Mouse (Mus musculus) heart, postnatal 14 days (tissue): ENCODE results near the gene Gm43517. TPM values are rescaled to one million over a fixed set of nuclear protein-coding genes. Genes with fewer than 3 reads are reported as not detected.

ENCODE experiments used
- DNase-seq, 2 experiments: peaks; one replicate each; pipeline ENCODE4 v3.0.0; 2021 to 2022
- intact Hi-C: fragments of 180-260 bp; cut with DNase I; formaldehyde crosslinking; loops from one replicate; pipeline ENCODE4 v1.15.1; 2025
- long read RNA-seq, 2 experiments: library from polyadenylated mRNA; stranded (forward); transcript quantifications; one replicate each; pipeline ENCODE4 v2.0.0; 2021
- total RNA-seq, 2 experiments: library from RNA; stranded (reverse); gene quantifications; 2 replicates each; pipeline ENCODE4 v1.2.3; 2021

Gene Gm43517
- not detected for total RNA-seq
- long read RNA-seq, experiment 1: 0 reads
- long read RNA-seq, experiment 2: 0 reads

GRCm38 (mm10) chr12:49384876-49385630 is at the start of gene Gm43517:
Gene Gm43517, plus strand, starts transcription at chr12:49385174.
- intact Hi-C loops: no loop called here

GRCm38 (mm10) chr12:49349697-49350096 is 35.3 kb upstream of the Gm43517 start:
- intact Hi-C loops: no loop called here
- DNase-seq: no peak

More at GRCm38 (mm10) chr12:49384876-49385630, at the start of gene Gm43517:
- no peak for DNase-seq

DNA sequence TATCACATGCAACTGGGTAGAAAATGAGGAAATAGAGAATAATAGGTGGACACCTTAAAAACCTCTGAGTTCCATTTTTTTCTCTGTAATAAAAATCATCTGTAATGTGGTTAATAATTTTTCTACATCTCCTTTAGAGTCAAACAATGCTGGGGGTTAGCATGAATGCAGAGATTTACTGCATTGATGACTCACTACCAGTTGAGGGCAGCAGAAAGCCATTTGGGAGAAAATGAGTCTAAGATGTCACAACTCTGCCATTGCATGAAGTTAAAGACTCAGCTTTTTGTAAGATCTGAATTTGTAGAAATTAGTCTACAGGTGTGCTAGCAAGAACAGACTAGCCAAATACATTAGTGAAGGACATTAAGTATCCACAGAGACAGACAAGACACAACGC is 16.0 kb upstream of the Gm43517 start:
- intact Hi-C loops: no loop called here
- DNase-seq: no peak

GRCm38 (mm10) chr12:49372170-49372569 is 12.8 kb upstream of the Gm43517 start:
- no peak for DNase-seq
- intact Hi-C loops: loop anchor here (2.0 to 5.0 kb wide), 3 partner anchors 930 to 1817 kb away; no protein-coding TSS in a partner anchor

DNA sequence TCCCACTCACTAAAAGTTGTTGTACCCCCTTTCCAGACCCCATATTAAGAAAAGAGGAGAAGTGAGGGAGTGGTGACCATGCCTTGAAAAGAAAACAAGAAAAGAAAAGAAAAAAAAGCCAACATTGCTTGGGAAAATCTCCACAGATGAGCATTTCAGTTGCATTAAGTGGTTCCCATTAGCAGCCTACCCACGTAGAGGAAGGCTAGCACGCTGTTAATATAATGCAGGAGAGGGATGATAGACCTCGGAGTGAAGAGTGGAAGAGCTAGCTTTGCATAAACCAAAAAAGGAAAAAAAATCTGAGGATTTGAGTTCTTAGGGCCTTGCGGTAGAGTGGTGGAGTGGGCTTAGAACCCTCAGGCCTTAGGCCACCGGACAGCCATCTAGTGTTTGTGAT is 11.8 kb upstream of the Gm43517 start:
- intact Hi-C loops: loop anchor here (2.0 to 5.0 kb wide), 3 partner anchors 929 to 1816 kb away; no protein-coding TSS in a partner anchor
- DNase-seq: no peak

DNA sequence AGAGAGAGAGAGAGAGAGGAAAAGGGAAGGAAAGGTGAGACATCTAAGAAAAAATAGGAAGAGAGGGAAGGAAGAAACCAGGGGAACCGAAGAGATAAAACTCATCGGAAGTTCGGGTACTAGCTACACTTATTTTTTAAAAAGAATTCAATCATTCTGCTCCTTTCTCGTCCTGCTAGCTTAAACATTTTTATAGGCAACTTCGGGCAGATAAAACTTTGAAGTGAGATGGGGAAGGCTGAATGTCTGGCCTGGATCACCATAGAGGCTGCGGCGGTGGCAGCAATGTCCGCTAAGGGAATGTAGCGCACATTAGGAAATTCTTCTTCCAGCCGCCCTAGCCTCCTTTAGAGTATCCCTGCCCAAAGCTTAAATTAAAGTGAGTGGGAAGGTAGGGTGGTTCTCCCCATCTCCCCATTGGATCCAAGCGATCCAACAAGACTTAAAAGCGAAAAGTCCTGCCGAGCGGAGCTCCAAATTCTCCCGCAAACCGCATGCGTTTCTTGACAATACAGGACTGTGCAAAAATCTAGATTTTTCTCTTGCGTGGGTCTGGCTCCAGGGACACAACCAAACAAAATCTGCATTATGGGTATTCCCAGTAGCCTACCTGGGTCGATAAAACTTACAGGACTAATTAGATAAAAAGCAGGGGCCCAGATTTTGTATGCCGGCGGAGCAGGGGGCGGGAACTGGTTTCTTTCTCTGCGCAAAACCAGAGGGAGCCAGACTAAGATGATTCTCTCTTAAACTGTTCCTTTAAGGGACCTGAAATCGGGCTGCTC is 11.0 kb upstream of the Gm43517 start:
- DNase-seq: no peak
- intact Hi-C loops: loop anchor here (2.0 to 5.0 kb wide), 3 partner anchors 928 to 1815 kb away; no protein-coding TSS in a partner anchor

DNA sequence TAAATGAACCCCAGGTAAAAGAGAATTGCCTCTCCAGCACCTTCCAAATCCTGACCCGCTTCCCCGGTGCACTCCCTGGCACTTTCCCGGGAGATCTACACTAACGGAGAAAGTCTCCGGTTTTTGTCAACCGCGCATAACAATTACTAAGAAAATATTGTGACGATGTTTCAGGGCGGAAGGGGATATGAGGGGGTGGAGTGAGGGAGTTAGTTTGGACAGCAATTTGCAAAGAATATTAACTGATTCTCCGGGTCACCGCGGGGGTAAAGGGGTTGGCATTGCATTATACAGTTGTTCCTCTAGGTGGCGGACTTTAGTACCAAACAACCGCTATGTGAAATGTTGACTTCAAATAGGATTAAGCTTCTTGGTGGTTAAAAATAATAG is 10.4 kb upstream of the Gm43517 start:
- no peak for DNase-seq
- intact Hi-C loops: loop anchor here (5.0 kb wide), 1 partner anchor 928 kb away; no protein-coding TSS in a partner anchor

DNA sequence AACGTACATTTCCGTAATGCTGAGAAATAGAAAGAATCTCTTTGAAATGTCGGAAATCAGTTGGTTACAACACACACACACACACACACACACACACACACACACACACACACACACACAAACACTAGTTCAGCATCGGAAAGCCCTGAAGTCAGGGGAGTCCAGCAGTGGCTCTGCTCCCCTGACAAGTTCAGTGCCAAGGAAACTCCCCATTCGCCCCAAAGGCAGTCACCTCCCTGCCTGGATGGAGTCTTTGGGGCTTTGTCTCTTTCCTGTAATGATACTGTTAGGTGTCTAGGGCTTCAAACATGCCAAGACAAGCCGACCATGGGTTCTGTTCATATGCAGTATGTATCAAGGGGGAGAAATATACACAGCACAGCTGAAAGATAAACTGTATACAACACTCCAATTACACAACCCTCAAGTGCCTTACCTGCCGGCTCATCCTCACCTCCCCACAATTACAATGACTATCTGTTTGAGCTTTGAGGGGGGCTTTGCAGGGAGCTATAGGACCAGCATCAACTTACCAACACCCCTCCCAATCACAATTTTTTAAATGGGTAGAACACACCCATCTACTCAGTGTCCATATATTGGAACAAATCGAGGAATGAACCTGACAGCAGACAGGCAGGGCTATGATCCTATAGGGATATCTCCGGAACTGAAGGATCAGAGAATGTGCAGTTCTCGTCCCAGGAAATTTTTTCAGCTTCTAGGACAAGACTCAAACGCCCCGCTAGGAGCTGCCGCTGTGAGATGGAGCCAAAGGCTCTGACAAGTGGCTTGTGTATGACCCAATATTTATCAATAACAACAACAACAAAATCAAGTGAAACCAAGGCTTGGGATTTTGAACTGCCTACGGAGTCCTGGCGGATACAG is 9.3 kb upstream of the Gm43517 start:
- intact Hi-C loops: no loop called here
- DNase-seq: no peak

DNA sequence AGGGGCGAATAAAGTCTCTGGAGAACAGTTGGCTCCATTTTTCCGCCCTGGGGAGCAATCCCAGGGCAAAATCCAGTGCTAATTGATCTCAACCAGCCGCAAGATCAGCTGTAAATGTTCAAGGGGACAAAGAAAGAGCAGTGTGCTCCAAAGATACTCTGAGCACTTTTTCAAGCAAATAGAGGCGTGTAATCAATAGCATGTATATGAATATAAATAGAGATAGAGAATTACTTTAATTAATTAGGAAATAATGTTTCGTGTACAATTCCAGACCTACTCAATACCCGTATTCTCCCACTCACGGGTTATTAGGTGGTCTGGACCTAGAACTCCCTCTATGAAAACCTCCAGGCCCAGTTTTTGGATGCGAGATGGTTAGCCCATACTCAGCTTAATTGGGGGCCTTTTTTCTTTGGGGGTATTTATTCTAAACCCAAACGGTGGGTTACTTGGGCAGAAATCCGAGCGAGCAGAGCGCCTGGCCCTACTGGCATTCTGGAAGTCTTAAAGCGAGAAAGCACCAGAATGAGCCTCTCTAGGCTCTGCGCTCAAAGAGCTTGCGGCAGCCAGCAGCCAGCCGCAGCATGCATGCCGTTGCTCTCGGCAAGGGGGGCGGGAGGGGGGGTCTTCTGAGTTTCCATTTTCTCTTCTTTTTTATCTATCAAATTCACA is 8.5 kb upstream of the Gm43517 start:
- DNase-seq: no peak
- intact Hi-C loops: no loop called here

DNA sequence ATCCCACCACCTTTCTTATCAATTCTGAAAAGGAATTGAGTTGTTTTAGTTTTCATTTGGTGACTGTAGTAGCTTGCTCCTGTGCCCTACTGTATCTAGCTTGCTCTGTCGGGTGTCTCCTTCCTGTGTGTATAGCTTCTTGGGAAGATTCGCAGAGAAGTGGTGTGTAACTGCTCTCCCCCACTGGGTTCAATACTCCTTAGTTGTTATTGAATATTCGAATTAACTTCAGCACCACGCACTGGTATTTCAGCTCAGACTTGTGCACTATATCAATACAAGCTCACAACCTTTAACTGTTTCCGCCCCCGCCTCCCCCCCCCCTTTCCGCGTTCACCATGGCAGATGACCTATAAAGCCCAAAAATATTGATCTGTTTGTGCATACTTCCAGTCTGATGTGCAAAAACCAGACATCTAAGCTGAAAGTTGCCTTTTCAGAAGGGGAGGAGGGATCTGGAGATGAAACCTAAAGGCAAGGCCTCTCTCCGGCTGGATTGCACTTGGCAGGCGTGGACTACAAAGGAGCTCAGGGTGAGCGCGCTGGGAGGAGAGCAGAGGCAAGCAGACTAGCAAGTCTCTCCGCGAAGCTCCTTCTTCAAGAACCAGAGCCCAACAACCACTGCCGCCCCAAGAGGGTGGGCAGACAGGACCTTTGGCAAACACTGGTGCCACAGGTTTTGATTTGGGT is 7.5 kb upstream of the Gm43517 start:
- intact Hi-C loops: no loop called here
- DNase-seq: no peak

DNA sequence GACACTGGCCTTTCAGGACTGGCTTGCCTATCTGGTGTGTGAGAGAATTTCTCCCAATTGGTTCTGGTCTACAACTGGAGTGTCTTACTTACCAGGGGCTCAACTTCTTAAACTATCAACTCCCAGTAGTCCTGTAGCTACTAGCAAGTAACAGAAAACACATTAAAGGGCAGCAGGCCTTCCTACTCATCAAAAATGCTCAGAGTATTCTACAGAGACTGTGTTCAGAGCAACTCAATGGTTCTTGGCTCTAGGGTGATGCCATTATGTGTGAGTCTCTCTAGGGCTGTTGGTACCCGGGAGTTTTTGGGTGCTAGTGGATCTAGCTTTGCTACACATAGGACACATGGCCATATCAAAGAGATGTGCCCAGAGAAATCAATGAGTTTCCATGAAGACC is 6.1 kb upstream of the Gm43517 start:
- intact Hi-C loops: no loop called here
- DNase-seq: no peak

- intact Hi-C loops: no loop called here
- no peak for DNase-seq
Measured at GRCm38 (mm10) chr12:49379446-49379845, 5.5 kb upstream of the Gm43517 start.

- intact Hi-C loops: no loop called here
- DNase-seq: no peak
Measured at GRCm38 (mm10) chr12:49380442-49380841, 4.5 kb upstream of the Gm43517 start.

DNA sequence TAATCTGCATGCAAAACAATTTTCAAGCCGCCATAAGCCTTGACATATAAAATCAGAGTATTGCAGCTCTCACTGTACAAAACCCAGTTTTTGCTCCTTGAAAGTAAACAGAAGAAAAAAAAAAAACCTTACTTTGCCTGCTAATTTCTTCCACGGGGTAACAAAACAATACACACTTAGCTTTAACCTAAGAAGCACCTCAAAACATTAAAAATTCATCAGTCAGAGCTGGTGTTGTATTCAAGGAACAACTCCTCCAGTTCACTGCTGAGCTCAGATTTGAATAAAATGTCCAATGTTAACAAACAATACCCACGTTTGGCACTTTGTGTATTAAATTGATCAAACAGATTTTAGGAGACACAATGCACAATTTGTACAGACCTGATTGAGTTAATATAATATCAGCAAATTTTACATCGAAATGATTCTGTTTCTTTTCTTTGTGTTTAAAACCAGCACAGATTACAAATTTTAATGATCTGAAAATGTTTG is 3.9 kb upstream of the Gm43517 start:
- intact Hi-C loops: no loop called here
- DNase-seq: no peak

DNA sequence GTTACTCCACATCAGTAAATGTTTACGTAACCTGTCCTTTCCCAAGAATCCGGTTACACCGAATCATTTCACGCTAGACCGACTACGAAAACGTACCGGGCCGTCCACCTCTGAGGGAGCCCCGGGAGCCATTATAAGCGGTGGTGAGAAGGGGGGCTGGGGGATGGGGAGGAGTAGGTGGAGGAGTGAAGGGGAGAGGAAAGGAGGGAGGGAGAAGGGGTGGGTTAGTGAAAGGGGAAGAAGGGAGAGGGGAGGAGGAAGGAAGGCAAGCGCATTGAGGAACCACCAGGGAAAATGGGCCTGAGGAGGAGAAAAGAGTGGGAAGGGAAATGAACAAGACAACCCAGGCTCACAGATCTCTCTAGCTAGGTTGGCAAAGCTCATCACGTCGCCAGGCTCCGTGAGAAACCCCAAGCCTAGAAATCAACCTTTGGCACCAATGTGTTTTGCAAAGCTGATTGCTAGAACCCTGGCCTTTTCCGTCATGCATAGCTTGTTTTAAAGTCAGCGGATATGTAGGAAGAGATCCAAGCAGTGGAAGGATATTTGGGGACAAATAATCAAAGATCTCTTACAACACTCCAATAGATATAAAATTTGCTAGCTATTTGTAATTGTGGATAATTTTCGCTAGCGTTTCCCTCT is 3.1 kb upstream of the Gm43517 start:
- intact Hi-C loops: no loop called here
- DNase-seq: no peak

- intact Hi-C loops: no loop called here
Measured at GRCm38 (mm10) chr12:49382565-49383520, 2.1 kb upstream of the Gm43517 start, which contains the start of gene Foxg1. Gene Foxg1, plus strand, starts transcription at chr12:49382660.

DNA sequence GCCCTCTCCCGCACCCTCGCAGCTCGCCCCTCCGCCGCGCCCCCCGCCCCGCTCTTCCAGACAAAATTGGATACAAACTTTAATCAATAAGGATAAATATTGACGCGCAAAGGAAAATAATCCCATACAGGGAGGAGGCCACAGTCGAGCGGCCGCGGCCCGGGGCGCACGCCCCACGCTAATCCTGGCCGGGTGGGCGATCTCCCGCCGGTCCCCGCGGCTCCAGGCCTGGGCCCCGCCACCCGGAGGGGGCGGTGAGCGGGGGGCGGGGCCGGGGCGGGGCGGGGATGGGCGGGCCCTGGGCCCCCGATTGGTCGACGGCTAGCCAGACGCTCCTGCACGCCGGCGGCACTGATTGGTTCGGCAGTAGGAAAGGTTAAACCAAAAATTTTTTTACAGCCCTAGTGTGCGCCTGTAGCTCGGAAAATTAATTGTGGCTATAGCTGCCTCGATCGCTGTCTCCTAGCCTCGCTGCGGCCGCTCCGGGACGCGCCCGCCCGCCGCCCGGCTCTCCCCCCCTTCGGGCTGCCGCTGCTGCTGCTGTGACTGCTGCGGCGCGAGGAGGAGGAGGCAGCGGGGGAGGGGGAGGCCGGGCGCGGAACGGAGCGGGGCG is 1.3 kb upstream of the Gm43517 start:
- intact Hi-C loops: no loop called here
- DNase-seq: no peak

More at GRCm38 (mm10) chr12:49382565-49383520, 2.1 kb upstream of the Gm43517 start, which contains the start of gene Foxg1:
- DNase-seq: no peak
